ENCODE assay signal across 8 mouse cellular contexts in genomic region chr19:15925719-15926045, GRCm38 (mm10). TPM values are rescaled to one million over a fixed set of nuclear protein-coding genes. Genes with fewer than 3 reads are reported as not detected.
DNase-seq lines count a peak whose midpoint lies in the region; ATAC-seq and TF ChIP-seq lines count a peak whose summit lies in the region.

No protein-coding gene starts in this region.

- peak overlapping the region; percentile 92 for H3K9ac ChIP-seq in MEL (ENCODE audit: control insufficient read depth, low read depth, low read length, poor library complexity, severe bottlenecking)
- H3K9ac ChIP-seq in hindbrain, embryonic 15.5 days = 0 out of 2 replicates have a peak overlapping the region, but pooled peaks have one; percentile 61

- WGBS in cerebellum, adult 2 months = 16% methylated on average over 4 of the region's 4 CpGs
- WGBS in hindbrain, embryonic 15.5 days = 9% methylated on average over 4 of the region's 4 CpGs

- no peak; a peak in 2 of 4 replicates for TF ChIP-seq EP300 in MEL (IDR thresholded peaks at IDR 0.05; ENCODE audit: low read depth in 1 of 2, low read length in 2 of 2)

- no peak for TF ChIP-seq CTCF in MEL (IDR thresholded peaks at IDR 0.05 in 2 of 3, conservative IDR thresholded peaks at IDR 0.05 in 1 of 3; ENCODE audit: control insufficient read depth in 1 of 3, insufficient read depth in 1 of 3, low read depth in 2 of 3, low read length in 3 of 3, poor library complexity in 1 of 3, severe bottlenecking in 1 of 3)
- TF ChIP-seq CTCF in cerebellum, adult 2 months (IDR thresholded peaks at IDR 0.05; ENCODE audit: borderline replicate concordance, insufficient read depth, low read depth, low read length) = no peak
- no peak for TF ChIP-seq CTCF in gastrocnemius, adult 2 months (IDR thresholded peaks at IDR 0.05)

- ATAC-seq in hindbrain, embryonic 15.5 days (ENCODE audit: low FRiP score, low read depth) = peak; percentile 35

- H3K4me2 ChIP-seq in hindbrain, embryonic 15.5 days = peak overlapping the region; percentile 93

- TF ChIP-seq POLR2A in MEL (IDR thresholded peaks at IDR 0.05; ENCODE audit: control insufficient read depth in 1 of 2, insufficient read depth in 1 of 2, low read depth in 1 of 2, low read length in 2 of 2, poor library complexity in 1 of 2) = no peak
- TF ChIP-seq POLR2A in cerebellum, adult 2 months (IDR thresholded peaks at IDR 0.05; ENCODE audit: borderline replicate concordance, insufficient read depth, low read length) = no peak

- intact Hi-C loops in gastrocnemius, adult 2 months (cut with DNase I) = no loop called here

- peak overlapping the region in 1 of 2 experiments; percentile 56; a peak in 1 of 4 replicates for H3K4me3 ChIP-seq in MEL (ENCODE audit: control insufficient read depth in 1 of 2, insufficient read depth in 1 of 2, low read depth in 2 of 2, low read length in 2 of 2)
- H3K4me3 ChIP-seq in cerebellum, adult 2 months (replicated peaks; ENCODE audit: insufficient read depth, low read depth, low read length) = no peak overlapping the region
- H3K4me3 ChIP-seq in gastrocnemius, adult 2 months = peak overlapping the region; percentile 86
- peak overlapping the region; percentile 63; the same call in 1 of the 2 replicates for H3K4me3 ChIP-seq in hindbrain, embryonic 15.5 days

- H3K27ac ChIP-seq in MEL (ENCODE audit: control insufficient read depth, low read depth, low read length) = peak overlapping the region; percentile 98
- no peak overlapping the region for H3K27ac ChIP-seq in cerebellum, adult 2 months (ENCODE audit: insufficient read depth, low read length)
- peak overlapping the region; percentile 66 for H3K27ac ChIP-seq in gastrocnemius, adult 2 months
- H3K27ac ChIP-seq in hindbrain, embryonic 15.5 days (replicated peaks) = peak overlapping the region; percentile 84

- DNase-seq in MEL (ENCODE audit: low read depth, low spot score) (peak; percentile 94), MN1 (ENCODE audit: low spot score) (no peak)
- DNase-seq in cerebellum, adult 2 months = peak; percentile 32 to 46
- DNase-seq in gastrocnemius, adult 2 months = peak; percentile 71
- DNase-seq in left cerebral cortex, adult 11 months (ENCODE audit: low spot score) = peak; percentile 28
- DNase-seq in lung, postnatal 10 days = peak; percentile 88
- DNase-seq in right cerebral cortex, postnatal 36 days (ENCODE audit: low spot score in 2 of 2) = peak; percentile 48 to 50

- H3K36me3 ChIP-seq in MEL (ENCODE audit: control insufficient read depth in 1 of 2, insufficient read depth in 2 of 2, low read length in 2 of 2) = peaks cover 6 to 16% of the 10 kb centered on the region in 2 experiments
- H3K36me3 ChIP-seq in hindbrain, embryonic 15.5 days = no peaks in the 10 kb centered on the region

- peaks cover 0 to 4% of the 10 kb centered on the region in 2 experiments; a peak in 2 of 4 replicates for H3K4me1 ChIP-seq in MEL (ENCODE audit: control insufficient read depth in 1 of 2, insufficient read depth in 2 of 2, low read length in 2 of 2)
- no peaks in the 10 kb centered on the region for H3K4me1 ChIP-seq in cerebellum, adult 2 months (ENCODE audit: control insufficient read depth, insufficient read depth, low read length)
- H3K4me1 ChIP-seq in hindbrain, embryonic 15.5 days (replicated peaks) = peaks cover 21% of the 10 kb centered on the region

- H3K27me3 ChIP-seq in MEL (ENCODE audit: control insufficient read depth in 1 of 2, insufficient read depth in 2 of 2, low read length in 2 of 2) = no peaks in the 10 kb centered on the region
- H3K27me3 ChIP-seq in cerebellum, adult 2 months (ENCODE audit: control insufficient read depth, insufficient read depth, low read length) = no peaks in the 10 kb centered on the region
- peaks cover 5% of the 10 kb centered on the region; the same call in 1 of the 2 replicates for H3K27me3 ChIP-seq in hindbrain, embryonic 15.5 days

- peaks cover 36% of the 10 kb centered on the region for H3K79me2 ChIP-seq in MEL (ENCODE audit: control insufficient read depth, insufficient read depth, low read length, poor library complexity)

- no peaks in the 10 kb centered on the region for H3K9me3 ChIP-seq in MEL (replicated peaks; ENCODE audit: insufficient read depth, low read length)
- H3K9me3 ChIP-seq in hindbrain, embryonic 15.5 days = no peaks in the 10 kb centered on the region

- no peak for TF ChIP-seq RAD21 in MEL (IDR thresholded peaks at IDR 0.05; ENCODE audit: low read depth, low read length)

TF ChIP-seq in MEL, 35 proteins besides CTCF, POLR2A, EP300 and RAD21:
- peak; percentile 16; the same call in 1 of the 2 replicates for TF ChIP-seq GATA1 (IDR thresholded peaks at IDR 0.05; ENCODE audit: low read depth, low read length)
- TF ChIP-seq ELF1 (IDR thresholded peaks at IDR 0.05; ENCODE audit: low read depth, low read length) = no peak
- 0 out of 2 replicates have a peak, but pooled peaks have one; percentile 41 for TF ChIP-seq ETS1 (IDR thresholded peaks at IDR 0.05; ENCODE audit: low read depth, low read length)
- TF ChIP-seq TBP (IDR thresholded peaks at IDR 0.05; ENCODE audit: low read depth, low read length) = peak; percentile 67

RNA-seq across cellular contexts. Expression of gene Psat1, which starts 21.5 kb away (rescaled TPM):
- total RNA-seq in MEL (2012; rRNA removed) = 201 and 352 TPM in 2 replicates
- 100 to 1,000 TPM; 484 to 552 TPM for polyA plus RNA-seq in MEL (2012; ENCODE audit: insufficient read depth in 1 of 2, insufficient read length in 2 of 2, low read depth in 1 of 2, low replicate concordance in 2 of 2, missing spikeins in 1 of 2)
- polyA plus RNA-seq in cerebellum, adult 2 months (2012; rRNA removed) = 90.0 and 106 TPM in 2 replicates
- total RNA-seq in gastrocnemius, adult 2 months (2021) = under 1 TPM; 0.78 to 0.82 TPM
- polyA plus RNA-seq in hindbrain, embryonic 15.5 days (2015; fragmentation: Nextera tagmentation; extraction: Ambion mirVana) = 85.4 and 104 TPM in 2 replicates

RNA-seq across cellular contexts. Expression of gene Cep78, which starts 59.1 kb away (rescaled TPM):
- 22.0 and 23.0 TPM in 2 replicates for total RNA-seq in MEL (2012; rRNA removed)
- polyA plus RNA-seq in MEL (2012; ENCODE audit: insufficient read depth in 1 of 2, insufficient read length in 2 of 2, low read depth in 1 of 2, low replicate concordance in 2 of 2, missing spikeins in 1 of 2) = 10 to 100 TPM in 1 of 2 experiments, not detected in 1; 22.2 TPM
- polyA plus RNA-seq in cerebellum, adult 2 months (2012; rRNA removed) = 9.6 and 10.0 TPM in 2 replicates
- total RNA-seq in gastrocnemius, adult 2 months (2021) = 1 to 10 TPM; 2.1 to 2.3 TPM
- polyA plus RNA-seq in hindbrain, embryonic 15.5 days (2015; fragmentation: Nextera tagmentation; extraction: Ambion mirVana) = 28.9 and 29.0 TPM in 2 replicates
